Mouse (Mus musculus) CH12.LX (cell line): Measurements from ENCODE around the gene Ankfy1.

ENCODE experiments used
- CTCF ChIP-seq, 2 experiments: IDR thresholded peaks in 1 of 2; conservative IDR thresholded peaks in 1 of 2; 2 replicates each; pipeline ENCODE4 v1.5.1; 2011 to 2012; ENCODE audit warnings: low read depth in 2 of 2, low read length in 2 of 2, improper control_type of control experiment in 1 of 2, inconsistent platforms in 1 of 2, mild to moderate bottlenecking in 1 of 2, moderate library complexity in 1 of 2
- E2F4 ChIP-seq: IDR thresholded peaks from 2 replicates; pipeline ENCODE4 v1.6.1; 2011; ENCODE audit warnings: low read depth, low read length, improper control_type of control experiment; ENCODE audit not compliant: insufficient replicate concordance
- ELF1 ChIP-seq: IDR thresholded peaks from 2 replicates; pipeline ENCODE4 v1.6.1; 2014; ENCODE audit warnings: low read depth, mild to moderate bottlenecking, inconsistent platforms, low read length, improper control_type of control experiment
- EP300 ChIP-seq: IDR thresholded peaks from 2 replicates; pipeline ENCODE4 v1.6.1; 2011; ENCODE audit warnings: low read length, improper control_type of control experiment
- KAT2A ChIP-seq: IDR thresholded peaks from 2 replicates; pipeline ENCODE4 v1.6.1; 2012; ENCODE audit warnings: low read length, improper control_type of control experiment, inconsistent platforms; ENCODE audit not compliant: insufficient replicate concordance
- MAX ChIP-seq: IDR thresholded peaks from 2 replicates; pipeline ENCODE4 v1.6.1; 2011; ENCODE audit warnings: low read length, improper control_type of control experiment
- NELFE ChIP-seq: IDR thresholded peaks from 2 replicates; pipeline ENCODE4 v1.6.1; 2011; ENCODE audit warnings: low read depth, low read length, improper control_type of control experiment
- NRF1 ChIP-seq: IDR thresholded peaks from 2 replicates; pipeline ENCODE4 v1.6.1; 2014; ENCODE audit warnings: low read depth, mild to moderate bottlenecking, inconsistent platforms, low read length, improper control_type of control experiment, moderate library complexity
- POLR2AphosphoS2 ChIP-seq: IDR thresholded peaks from 2 replicates; pipeline ENCODE4 v1.6.1; 2011; ENCODE audit warnings: low read depth, low read length, improper control_type of control experiment
- SIN3A ChIP-seq: IDR thresholded peaks from 2 replicates; pipeline ENCODE4 v1.6.1; 2012; ENCODE audit warnings: low read length, improper control_type of control experiment, inconsistent platforms
- USF2 ChIP-seq: conservative IDR thresholded peaks from 2 replicates; pipeline ENCODE4 v1.6.1; 2011; ENCODE audit warnings: low read depth, low read length, improper control_type of control experiment
- ZKSCAN1 ChIP-seq: IDR thresholded peaks from 2 replicates; pipeline ENCODE4 v1.6.1; 2012; ENCODE audit warnings: low read depth, inconsistent platforms, low read length, improper control_type of control experiment, borderline replicate concordance

DNA sequence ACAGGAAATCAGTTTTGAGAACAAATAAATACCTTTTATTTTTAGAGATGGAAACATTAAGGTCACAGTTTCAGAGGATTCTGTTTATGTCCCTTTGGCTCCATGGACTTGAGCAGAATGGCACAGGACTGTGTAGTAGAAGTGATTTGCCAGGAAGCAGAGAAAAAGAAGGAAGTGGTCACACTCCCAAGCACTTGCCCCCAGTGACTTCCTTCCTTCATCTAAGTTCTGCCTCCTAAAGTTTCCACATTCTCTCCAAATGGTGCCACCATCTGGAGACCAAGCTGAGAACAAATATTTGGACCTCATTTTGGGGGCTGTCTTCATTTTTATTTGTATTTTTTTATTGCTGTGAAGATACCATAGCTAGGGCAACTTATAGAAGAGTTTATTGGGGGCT is 7.5 kb downstream of the Ankfy1 start:
- TF ChIP-seq ZKSCAN1 (no peak), SIN3A (no peak), CTCF (conservative IDR thresholded peaks at IDR 0.05 in 1 of 2, IDR thresholded peaks at IDR 0.05 in 1 of 2; ENCODE audit: low read depth in 2 of 2, low read length in 2 of 2) (no peak), NRF1 (no peak), USF2 (no peak), NELFE (no peak), EP300 (no peak), POLR2AphosphoS2 (no peak), ELF1 (no peak), MAX (no peak), KAT2A (no peak), E2F4 (no peak)
